Mouse (Mus musculus) layer of hippocampus, postnatal 25 days (tissue): ENCODE data around the gene Cluh. TPM values are rescaled to one million over a fixed set of nuclear protein-coding genes. Genes with fewer than 3 reads are reported as not detected.
A peak's percentile ranks its signal among the peaks of the same experiment; 100 is the strongest.

ENCODE experiments used
- DNase-seq, 2 experiments: peaks; one replicate each; pipeline ENCODE4 v3.0.0; 2022; ENCODE audit warnings: mixed read lengths in 2 of 2, low spot score in 1 of 2; ENCODE audit errors: extremely low spot score in 1 of 2
- total RNA-seq, 2 experiments: library from RNA; stranded (reverse); gene quantifications; 2 replicates each; pipeline ENCODE4 v1.2.3; 2021

The Cluh gene
- 10 to 100 TPM; 68.2 to 77.3 TPM for total RNA-seq

- DNase-seq = peak; percentile 95 to 97
These were observed at the start of gene Cluh for GRCm38 (mm10) chr11:74649095-74649646. Gene Cluh (plus strand): TSS chr11:74649495.

DNA sequence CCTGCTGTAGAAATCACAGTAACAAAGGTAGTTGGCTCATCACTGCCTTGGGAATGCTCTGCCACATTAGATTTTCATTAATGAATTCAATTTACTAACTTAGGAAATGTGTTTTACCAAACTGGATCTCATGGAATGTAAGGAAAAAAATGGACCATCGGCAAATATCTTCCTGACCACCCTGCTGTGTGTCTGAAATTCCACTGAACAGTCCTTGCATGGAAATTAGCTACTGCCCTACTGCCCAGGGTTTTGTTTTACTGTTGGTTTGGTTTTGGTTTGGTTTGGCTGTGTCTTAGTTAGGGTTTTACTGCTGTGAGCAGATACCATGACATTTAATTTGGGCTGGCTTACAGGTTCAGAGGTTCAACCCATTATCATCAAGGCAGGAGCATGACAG, 47.0 kb upstream of the Cluh start:
- no peak for DNase-seq

GRCm38 (mm10) chr11:74610068-74610467, 39.2 kb upstream of the Cluh start:
- DNase-seq = no peak

GRCm38 (mm10) chr11:74610545-74611176, 38.6 kb upstream of the Cluh start, which contains the start of gene Rap1gap2:
Gene Rap1gap2 (minus strand): TSS chr11:74610915.
- DNase-seq = no peak

GRCm38 (mm10) chr11:74611437-74611836, 37.9 kb upstream of the Cluh start:
- DNase-seq = no peak

- DNase-seq = no peak
These were observed 35.9 kb upstream of the Cluh start for GRCm38 (mm10) chr11:74613428-74613827.

DNA sequence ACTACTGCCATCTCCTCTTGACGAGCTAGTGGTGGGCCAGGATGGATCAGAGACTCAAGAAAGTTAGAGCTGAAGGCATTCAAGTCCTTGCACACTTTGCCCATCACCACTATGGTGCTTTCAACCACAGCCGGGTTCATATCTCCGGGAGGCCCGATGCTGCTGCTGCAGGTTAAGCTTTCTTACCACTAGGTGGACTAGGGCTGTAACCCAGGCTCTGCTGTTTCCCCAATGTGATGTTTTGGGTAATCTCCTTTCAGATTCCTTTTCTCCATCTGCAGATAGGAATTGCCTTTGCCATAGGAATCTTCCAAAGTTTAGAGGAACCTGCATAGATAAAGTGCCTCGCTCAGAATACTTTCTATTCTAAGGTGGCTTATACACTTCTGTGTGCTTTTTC, 33.7 kb upstream of the Cluh start:
- no peak for DNase-seq

DNA sequence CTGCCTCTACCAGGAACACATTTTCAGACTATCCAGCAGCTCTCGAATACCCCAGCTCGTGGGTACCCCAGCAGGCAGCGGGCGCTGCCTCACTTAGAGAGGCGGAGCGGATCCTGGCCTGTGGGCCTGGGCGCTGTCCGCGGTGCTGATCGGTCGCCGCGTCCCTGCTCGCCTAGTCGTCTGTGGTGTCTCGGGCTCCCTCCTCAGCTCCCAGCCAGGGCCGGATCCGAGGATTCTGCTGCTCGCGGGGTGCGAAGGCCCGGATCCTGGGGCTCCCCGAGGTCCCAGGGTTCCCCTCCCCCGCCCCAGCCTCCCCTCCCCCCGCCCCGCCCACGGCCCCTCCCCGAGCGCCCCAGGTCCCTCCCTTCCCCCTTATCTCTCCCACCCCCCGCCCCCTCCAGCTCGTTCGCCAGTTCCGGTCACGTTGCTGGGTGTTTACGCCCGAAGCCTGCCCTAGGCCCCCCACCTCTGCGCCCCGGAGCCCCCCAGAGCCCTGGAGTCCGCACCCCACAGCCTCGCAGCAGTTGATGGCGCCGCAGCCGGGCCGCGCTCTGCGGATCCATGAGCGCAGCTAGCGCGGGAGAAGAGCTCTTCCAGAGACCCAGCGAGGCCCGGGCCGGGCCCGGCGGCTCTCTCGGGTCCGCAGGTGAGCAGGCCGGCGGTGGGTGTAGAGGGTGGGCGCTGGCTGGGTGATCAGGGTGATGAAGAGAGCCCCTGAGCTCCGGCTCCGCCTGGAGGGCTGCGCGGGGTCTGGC, 29.9 kb upstream of the Cluh start, which contains the start of gene Ccdc92b:
TSS of gene Ccdc92b (plus strand) at position 405 of the 755 bp plus-strand sequence.
- peak; percentile 73 to 74 for DNase-seq

- no peak for DNase-seq
These were observed 29.4 kb upstream of the Cluh start for GRCm38 (mm10) chr11:74619956-74620300.

- DNase-seq = no peak
These were observed 27.2 kb upstream of the Cluh start for GRCm38 (mm10) chr11:74621974-74622669.

- DNase-seq = no peak
These were observed 25.6 kb upstream of the Cluh start for GRCm38 (mm10) chr11:74623693-74624092.

- no peak for DNase-seq
These were observed 24.0 kb upstream of the Cluh start for GRCm38 (mm10) chr11:74625333-74625732.

GRCm38 (mm10) chr11:74627481-74627880, 21.8 kb upstream of the Cluh start:
- no peak for DNase-seq

- DNase-seq = no peak
These were observed 17.2 kb upstream of the Cluh start for GRCm38 (mm10) chr11:74631880-74632789.

DNA sequence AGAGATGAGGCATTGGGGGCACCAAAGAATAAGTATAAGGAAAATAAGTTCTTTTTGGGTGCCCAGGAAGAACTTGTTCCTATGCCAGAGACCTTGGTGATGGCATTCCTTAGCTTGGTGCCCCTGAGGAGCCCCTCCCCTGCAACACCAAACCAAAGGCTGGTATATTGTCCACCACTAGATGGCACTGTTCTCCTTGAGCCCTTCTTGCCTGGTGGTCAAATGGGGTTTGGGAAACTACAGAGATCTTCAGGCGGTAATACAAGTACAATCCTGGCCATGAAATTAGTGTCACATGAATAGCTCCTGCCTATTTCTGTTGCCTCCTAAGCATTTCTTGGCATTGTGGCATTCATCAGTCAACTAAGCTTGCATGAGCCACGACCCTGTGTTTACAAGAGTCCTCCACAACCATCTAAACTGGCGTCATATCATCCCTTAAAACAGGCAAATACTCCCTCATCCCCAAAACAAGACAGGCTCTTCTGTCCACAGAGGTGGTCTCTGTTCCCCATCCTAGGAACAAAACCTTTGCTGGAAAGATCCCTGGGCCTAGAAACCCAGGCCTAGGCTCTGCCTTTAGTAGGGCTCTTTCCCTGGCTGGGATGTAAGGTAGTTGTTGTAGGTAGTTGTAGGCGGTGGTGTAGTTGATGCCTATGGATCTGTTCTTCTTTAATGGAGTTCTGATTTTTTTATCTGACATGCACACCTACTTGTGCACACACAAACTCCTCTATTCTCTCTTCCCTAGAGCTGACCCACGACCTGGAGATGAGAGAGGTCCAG, 14.6 kb upstream of the Cluh start:
- DNase-seq = peak in 1 of 2 experiments; percentile 66

DNA sequence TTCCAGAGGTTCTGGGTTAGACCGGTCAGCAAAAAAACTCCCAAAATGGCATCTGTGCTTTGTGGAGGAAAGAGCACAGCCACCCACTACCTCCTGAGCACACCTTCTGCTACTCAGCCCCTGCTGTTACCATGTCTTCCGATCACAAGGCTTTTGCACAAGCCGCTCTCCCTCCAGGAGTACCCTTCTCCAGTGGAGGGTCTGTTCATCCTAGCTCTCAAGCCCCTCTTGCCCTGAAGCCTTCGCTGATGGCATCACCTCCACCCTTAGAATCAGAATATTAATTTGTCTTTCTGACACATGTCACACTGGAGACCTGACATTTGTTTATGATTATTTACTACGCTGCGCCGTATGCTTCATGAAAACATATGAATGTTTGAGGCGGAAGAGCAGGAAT, 11.8 kb upstream of the Cluh start:
- no peak for DNase-seq

DNA sequence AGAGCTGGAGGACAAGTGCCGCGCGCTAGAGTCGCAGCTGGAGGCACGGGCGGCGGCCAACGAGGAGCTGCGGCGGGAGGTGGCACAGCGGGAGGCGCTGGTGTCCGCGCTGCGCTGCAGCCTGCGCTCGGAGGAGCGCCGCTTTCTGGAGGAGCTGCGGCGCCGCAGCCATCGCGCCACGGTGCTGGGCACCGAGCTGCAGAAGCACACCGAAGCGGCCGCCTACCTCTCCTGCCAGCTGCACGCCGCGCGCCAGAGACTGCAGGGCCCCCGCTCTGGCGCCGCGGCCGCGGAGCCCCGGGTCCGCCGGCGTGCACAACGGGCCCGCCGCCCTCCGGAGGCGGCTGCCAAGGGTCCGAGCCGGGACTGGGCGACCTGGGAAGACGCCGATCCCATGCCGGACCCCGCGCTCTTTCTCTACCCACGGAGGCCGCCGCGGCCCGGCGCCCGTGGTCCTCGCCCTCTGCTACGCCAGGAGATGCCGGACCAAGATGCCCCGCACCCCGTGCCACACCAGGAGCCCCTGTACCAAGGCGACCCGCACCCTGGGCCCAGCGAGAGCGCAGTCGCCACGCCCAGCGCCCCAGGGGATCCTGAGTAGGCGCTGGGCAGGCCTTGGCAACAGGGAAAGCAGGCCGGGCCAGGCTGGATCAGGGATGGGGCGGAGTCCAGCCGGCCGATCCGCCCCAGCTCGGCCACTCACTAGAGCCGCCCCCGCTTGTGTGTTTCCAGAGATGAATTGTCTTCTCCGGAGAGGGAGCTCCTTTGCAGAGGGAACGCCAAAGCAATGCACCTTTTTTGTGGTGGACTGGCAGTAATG, 11.1 kb upstream of the Cluh start:
- DNase-seq = peak; percentile 46 to 53

DNA sequence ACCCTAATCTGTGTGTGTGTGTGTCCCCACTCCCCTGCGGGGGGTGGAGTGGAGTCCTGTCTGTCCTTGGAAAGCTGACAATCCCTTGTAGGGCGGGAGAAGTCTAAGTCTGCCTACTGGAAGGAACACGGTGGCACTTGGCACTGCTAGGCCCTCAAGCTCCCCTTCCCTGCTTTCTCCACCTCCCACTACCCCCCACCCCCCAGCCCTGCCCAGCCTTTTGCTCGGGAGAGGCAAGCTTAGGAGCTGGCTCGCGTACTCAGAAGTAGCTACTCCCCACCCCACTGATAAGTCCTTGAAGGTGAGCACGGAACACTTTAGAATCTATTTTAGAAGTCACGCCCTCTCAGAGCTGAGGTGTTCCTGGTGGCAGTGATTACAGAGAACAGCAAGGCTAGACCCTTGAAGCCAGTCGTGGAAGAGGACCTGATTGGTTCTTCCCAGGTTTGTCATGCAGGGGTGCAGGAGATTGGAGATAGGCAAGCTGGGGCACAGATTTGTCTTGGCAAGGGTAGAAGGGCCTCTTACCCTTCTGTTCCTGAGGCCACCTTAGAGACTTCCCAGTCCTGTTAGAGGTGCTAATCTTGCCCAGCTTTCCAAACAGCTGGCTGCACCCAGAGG, 10.4 kb upstream of the Cluh start:
- DNase-seq = no peak
